Mouse (Mus musculus) brain, adult 2 months (tissue): ENCODE results near the gene Pdgfa.

Source experiments
- DNase-seq: peaks from one replicate; pipeline ENCODE4 v3.0.0; 2011; ENCODE audit warnings: low read depth, low spot score

The Pdgfa gene

DNA sequence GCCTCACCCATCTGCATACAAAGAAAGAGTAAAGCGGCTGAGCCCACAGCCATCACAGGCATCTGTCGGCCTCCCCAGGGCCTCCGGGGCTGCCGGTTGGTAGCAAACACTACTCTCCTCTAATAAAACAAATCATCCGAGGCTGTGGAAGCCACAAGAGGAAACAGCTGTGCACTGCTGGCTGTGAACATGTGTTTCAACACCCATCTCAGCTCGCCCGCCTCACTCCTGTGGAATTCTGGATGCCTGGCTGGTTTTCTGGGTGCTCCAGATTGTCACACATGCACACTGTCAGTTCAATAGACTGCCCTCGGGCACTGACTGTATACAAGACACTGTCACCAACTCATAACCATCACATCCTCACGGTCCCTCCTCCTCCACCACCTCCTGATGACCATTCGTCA, 40.7 kb downstream of the Pdgfa start:
- no peak for DNase-seq

DNA sequence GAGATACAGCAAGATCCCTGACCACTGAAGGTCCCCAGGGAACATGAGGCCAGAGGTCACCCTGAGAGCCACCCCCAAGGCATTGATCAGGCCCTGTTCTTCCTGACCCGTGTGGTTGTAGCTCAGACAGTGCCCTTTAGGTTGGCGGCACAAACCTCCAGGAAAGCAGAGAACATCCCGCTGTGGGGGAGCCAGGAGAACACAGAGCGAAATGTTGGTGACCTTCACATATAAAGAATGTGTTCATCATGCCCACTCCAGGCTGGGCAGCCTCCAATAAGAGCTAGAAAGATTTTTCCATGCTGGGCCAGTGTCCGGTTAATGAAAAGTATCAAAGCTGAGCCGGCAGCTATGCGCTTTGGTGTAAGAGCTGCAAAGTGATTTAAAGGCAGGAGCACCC, 43.2 kb downstream of the Pdgfa start:
- no peak for DNase-seq

DNA sequence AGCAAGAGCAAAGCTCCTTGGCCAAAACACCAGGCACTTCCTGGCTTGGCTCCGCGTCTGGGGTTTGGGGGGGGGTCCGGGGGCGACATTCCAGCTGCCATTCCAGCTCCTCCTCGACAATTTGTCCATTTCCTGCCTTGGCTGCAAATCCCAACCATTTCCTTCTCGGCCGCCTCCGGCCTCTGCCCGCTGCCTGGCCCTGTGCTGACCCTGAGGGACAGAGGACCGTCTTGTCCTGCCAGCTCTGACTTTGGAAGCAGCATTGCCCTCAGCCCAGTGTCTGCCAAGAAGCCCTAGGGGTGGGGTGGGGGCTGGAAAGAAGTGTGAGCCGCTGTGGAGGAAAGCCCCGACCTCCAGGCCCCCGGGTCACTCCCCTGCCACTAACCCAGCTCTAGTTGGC, 44.2 kb downstream of the Pdgfa start:
- no peak for DNase-seq

DNA sequence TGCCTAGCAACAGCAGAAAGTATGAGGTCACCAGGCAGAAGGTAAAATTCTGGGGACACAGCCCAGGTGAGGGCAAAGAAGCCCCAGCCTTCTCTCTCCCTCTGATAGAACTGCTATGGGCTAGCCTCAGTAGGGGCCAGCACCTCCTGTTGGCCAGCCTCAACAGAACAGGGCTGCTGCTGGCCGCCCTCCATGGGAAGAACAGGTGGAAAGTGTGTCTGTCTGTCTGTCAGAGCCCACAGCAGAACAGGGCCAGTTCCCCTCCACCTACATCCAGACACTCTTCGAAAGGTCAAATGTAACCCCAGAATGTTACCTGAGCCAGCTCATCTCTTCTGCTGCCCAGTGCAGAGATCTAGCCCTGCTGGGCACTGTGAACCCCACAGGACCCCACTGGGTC, 45.9 kb downstream of the Pdgfa start:
- DNase-seq: no peak

DNA sequence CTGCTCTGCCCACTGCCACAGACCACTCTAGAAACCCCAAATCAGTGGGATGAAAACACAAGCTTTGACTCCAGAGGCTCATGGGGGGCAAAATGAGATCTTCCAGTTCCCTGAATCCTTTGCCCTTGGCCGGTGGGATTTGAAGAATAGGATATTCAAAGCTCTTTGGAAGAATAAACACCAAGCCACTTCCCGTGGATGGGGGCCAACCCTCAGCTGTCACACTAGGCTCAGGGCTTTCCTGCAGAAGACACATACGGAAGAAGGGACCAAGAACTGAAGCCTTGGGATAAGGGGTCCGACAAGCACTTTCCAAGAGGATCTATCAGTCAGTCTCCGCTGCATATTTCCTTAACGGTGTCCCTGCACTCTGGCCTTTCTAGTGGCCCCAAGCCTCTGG, 48.0 kb downstream of the Pdgfa start:
- no peak for DNase-seq

DNA sequence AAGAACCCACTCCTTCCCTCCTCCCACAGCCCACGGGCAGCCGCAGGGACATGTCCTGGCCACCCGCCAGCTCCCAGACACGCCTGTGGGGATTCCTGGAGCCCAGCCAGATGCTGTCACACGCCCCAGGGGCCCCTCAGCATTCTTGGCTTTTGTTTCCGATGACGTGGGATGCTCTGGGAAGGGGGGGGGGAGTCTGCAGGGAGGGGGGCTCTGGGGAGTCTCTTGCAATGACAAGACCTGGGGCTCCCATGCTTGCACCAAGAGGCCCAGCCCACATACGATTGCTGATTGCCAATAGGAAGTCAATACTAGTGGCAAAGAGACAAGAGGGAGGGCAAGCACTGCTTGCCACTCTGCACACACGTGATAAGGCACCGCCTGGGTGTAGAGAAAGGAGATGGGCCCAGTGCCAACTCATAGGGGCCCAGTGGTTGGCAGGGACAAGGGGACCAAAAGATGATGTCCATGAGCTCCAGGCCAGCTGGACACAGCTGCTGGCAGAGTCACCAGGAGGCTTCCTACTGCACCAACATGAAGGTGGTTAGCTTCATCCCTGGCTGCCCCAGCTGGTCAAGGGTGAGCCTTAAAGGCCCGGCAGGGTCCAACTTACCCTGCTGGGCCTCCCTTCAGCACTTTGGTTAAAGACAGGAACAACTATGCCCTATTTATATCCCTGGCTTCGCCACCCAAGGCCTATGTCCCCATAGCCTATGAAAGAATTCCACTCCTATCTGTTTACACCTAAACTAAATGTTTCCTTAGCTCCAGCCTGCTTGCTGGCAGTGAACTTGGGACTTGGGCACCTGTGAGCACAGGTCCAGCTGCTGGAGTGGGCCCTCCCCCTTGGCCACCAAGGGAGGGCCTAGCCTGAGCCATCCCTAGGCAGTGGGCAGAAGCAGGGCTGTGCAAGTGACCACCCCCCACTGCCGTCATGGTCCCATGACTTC, 48.9 kb downstream of the Pdgfa start:
- peak; percentile 55 for DNase-seq

DNA sequence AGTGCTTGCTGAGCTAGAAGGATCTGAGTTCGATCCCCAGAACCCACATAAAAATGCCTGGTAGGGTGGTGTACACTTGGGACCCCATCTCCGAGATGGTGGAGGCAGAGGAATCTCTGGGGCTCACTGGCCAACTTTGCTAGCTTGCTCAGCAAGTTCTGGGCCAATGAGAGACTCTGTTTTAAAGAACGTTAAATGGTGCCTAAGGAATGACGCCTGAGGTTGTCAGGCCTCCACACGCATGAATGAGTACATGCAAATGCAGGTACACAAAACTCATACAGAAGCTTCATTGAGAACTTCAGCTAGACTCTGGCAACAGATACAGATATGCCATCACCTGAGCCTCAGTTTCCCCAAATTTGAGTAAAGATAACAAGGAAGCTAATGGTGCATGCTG, 49.7 kb downstream of the Pdgfa start:
- no peak for DNase-seq

DNA sequence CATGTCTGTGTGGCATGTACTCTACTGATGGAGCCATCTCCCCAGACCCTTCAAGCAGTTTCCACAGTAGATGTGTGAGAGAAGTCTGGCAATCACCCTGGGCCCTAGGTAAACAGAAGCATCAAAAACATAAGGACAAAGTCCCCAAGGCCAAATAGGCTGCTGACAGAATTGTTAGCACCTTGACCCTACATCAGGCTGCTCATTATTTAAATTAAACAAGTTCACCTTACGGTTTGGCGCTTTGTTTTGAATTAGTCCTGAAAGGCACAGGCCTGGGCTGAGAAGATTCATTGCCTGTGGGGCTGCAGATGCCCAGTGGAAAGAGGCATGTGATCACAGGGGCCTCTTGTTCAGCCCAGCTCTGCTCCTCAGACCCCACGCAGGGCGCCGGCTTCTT, 50.2 kb downstream of the Pdgfa start:
- no peak for DNase-seq

DNA sequence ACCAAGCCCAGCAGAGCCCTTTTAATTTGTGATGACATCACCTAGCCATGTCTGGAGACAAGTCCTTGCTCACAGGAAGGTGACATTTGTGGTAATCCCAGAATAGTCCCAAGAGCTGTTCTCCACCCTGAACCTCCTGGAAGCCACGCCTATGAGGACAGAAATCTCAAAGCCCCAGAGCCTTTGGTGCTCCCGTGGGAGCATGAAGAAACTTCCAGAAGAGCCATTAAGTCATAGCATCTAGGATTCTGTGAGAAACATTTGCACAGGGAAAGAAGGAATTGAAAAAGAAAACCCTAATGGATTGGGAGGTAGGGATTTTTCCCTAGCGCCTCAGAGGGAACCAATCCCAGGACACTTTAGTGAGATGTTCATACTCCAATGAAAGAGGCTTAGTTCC, 52.2 kb downstream of the Pdgfa start:
- DNase-seq: no peak

DNA sequence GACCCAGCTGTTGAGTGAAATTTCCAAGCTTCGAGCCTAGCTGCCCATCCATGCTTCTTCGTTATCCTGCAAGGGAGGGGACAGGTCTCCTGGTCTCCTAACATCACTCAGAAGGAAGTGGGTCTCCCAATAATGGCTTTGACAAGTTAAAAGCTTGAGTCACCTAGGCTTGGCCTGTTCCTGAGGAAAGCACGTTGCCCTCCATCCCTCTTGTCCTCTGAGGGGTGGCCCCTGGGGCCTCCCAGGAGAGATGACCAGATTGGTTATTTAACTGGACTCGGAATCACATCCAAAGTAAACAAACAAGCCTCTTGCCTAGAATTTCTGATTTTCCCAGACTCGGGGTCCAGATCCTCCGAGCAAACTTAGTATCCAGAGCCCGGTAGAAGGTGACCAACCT, 52.6 kb downstream of the Pdgfa start:
- no peak for DNase-seq

DNA sequence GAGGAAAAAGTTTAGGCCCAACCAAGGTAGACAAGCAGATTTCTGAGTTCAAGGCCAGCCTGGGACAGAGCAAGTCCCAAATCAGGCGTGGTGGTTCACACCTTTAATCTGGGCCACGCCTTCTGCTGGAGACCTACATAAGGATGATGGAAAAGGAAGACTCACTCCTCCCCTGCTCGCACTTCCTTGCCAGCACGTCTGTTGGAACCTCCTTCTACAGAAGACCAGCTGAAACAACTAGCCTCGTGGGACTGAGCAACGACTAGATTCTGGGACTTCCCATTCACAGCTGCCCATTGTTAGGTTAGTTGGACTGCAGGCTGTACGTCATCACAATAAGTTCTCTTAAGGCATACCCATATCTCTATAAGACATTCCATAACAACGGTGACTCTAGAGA, 55.3 kb downstream of the Pdgfa start:
- no peak for DNase-seq

DNA sequence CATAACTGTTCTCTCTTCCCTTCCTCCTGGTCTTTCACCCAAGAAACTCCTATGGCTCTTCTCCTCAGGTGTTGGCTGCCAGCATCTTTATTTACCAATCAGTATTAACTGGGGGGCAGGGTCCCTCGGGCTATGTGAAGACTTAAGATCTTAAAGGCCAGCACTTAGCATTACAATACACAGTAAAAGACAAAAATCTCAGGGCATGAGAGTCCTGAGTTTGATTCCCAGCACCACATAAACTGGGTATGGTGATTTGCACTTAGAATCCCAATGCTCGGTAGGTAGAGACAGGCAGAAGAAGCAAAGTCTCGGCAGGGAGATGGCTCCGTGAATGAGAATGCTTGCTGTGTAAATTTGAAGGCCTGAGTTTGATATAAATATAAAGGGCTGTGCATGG, 56.6 kb downstream of the Pdgfa start:
- DNase-seq: no peak

DNA sequence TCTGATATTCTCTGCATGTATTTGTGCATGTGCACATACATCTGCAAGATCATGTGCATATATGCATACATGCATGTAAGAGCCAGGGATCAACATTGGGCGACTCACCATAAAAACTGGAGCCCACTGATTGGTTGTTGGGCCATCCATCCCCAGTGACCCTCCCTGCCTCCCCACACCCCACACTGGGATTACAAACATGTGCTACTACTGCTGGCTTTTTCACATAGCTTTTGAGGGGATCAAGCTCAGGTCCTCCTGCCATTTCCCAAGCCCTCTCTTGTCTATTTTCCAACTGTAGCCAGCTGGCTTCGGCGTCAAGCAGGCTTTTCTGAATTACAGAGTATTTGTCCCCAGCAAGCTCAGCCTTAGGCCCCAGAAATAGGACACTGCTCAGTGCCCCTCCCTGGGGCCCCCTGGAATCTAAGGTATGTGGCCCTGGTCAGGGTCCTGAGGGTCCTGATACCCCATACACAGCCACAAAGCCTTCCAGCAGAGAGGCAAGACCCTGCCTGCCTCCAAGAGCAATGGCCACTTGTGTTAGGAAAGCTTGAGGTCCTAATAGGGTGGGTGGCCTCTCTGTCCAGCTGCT, 58.5 kb downstream of the Pdgfa start:
- DNase-seq: no peak

DNA sequence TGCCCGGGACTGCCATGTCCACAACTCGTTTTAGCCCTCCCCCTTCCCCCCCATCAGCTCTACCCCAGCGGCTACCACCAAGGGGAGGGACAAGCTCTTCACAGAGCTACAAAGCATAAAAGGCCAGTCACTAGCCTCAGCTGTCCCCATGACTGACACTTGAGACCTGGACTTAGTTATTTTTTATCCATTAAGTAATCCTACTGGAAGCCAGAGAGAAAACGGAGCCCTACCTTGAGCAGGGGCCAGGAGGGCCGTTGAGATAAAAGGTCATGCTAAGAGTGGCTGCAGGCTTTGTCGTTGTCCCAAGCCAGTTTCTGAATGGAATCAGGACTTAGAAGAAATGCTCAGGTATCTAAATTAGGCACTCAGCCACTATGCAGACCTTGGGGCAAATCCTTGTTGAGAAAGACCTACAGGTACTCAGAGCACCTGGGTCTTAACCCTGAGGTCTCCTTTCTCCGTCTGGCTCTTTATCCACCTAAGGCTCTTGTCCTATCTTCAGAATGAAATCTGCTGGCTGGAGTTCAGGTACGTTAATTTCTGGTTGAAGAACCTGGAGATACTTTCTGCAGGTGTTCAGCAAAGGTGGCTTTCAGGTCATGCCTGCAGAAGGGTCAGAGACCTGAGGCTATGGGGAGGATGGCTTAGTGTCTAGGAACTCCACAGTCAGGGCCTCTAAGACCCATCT, 60.6 kb downstream of the Pdgfa start:
- no peak for DNase-seq

DNA sequence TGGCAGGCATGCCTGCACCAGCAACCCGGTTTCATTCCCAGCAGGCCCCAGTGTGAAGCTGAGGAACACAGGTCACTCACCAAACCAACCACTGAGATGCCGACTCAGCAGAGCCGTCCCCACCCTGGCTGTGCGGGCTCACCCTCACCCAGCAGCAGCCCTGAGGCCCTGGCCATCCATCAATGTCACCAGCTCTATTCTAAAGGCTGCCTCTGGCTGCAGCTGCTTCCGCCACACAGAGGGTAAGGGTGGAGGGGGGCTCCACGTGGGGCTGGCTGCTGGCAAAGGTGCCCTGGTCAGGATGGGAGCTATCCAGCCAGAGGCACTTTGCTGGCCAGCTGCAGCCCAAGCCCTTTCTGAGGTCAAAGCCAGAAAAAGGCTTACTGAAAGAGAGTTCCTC, 62.6 kb downstream of the Pdgfa start:
- DNase-seq: no peak

DNA sequence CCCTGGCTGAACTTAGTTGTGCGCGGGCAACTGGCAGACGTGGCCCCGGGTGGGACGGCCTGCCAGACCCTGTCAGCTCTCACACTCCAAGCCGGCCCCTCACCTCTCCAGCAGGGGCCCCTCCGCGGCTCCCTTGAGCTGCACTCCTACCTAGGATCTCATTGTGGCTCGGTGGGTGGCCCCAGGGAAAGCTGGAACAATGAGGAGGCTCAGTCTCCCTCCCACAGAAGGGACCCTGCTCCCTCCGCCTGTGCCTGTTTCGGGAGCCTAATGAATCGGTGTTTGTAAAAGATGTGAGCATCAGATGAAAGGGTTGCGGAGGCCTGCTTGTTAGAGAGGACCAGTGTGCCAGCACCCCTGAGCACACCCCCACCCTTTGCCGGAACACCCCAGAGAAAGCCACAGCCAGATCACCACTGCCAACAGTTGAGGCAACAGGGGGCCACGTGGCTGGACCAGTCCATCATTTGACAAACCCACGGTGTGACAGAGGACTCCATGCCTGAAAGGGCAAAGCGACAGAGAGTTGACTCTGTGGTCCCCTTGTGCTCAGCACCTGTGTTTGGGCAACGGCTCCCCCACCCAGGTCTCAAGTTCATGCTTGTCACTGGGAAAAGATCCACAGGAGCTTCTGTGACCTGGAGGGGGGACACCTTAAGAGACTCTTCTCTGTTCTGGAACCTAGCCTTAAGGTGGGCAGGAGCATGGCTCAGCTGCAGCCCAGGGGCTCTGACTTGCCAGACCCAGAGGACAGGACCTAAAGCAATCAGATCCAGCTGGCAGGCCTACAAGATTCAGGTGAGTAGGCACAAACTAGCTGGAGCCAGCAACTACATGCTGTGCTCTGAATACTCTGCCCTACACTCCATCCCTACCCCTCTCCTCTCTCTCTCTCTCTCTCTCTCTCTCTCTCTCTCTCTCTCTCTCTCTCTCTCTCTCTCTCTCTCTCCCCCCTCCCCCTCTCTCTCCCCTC, 64.4 kb downstream of the Pdgfa start:
- DNase-seq: no peak

DNA sequence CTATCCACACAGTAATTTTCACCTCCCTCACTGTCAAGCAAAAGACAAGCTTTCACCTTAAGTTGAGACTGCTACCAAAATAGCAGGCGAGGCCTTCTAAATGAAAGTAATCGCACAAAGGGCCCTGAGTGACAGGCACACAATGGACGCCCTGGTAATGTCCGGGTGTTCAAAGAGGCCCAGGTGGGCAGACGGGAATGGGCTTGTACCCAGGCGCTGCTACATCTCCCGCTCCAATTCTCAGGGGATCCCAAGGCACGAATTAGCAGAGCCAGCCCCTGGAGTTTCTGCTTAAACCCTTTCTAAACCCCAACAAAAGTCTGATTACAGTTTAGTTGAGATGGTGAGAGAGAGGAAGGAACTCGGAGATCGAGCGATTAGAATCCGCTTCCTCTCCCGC, 65.3 kb downstream of the Pdgfa start:
- no peak for DNase-seq

DNA sequence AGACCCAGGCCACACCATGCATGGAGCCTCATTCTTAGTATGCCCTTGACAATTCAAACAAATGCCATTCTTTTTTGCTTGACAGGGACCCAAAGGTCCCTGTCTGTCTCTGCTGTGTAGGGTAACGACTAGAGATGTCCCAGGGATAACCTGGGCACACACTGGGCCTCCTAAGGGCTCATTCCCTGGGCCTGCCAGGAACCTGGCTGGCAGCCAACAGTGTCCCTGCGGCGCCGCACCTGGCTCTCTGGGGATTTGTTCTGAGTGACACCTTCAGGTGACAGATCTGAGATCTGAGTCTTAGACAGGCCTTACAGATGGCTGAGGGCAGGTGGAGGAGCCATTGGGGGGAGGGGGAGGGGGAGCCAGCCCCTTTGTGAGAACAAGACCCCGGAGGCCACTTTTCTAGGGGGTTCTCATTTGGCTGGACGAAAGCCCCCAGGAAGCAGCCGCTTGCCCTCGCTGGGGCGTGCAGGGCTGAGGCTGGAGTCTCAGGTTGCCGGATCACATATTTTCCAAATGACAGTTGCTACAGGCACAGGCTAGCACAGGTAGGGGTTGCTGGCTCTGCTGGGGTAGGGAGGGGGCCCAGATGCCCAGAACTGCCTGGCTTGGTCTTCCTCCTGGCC, 67.2 kb downstream of the Pdgfa start:
- DNase-seq: no peak
